Mouse (Mus musculus): ENCODE results near the gene Mapk14.

The Mapk14 gene

DNA sequence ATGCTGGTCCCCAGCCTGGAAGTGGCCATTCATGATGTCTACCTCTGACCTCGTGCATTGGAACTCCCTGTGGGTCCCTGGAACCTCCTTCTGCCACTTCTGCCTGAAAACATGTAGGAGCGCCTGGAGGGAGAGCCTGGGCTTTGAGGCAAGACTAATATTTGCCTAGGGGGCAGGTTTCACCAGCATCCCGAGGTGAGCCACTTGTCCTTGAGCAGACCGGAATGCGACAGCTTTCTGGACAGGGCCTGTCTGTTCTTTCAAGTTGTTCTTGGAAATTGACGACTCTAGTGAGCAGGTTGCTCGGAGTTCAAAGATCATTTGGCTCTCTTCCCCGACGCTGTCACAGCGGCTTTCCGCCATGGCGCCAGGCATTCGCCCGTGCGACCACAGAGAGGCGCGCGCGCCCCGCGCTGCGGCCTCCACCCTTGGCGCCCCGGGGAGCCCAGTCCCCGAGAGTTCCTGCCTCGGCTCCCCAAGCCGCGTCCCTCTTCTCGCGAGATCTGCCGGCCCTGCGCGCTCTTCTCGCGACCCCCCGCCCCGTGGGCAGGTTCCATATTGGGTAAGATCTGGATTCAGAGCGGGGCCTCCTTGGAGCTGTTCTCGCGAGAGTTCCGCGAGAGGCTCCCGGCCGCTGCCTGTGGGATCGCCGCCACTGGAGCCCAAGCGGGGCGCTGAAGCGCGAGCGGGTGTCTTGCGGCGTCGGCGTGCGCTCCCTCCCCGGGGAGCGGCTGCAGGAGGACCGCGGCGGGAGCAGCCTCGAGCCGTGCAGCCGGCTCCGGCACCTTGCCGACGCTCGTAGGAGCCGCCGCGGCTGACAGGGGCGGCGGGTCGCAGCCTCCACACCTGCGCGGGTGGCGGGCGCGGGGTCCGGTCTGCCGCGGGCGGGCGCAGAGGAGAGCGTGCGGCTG lies at the start of gene Mapk14:
Gene Mapk14 (plus strand): TSS at position 554 of the 911 bp plus-strand sequence.
- DNase-seq (ENCODE audit: low spot score in 2 of 2) = peak; percentile 98 to 99

DNA sequence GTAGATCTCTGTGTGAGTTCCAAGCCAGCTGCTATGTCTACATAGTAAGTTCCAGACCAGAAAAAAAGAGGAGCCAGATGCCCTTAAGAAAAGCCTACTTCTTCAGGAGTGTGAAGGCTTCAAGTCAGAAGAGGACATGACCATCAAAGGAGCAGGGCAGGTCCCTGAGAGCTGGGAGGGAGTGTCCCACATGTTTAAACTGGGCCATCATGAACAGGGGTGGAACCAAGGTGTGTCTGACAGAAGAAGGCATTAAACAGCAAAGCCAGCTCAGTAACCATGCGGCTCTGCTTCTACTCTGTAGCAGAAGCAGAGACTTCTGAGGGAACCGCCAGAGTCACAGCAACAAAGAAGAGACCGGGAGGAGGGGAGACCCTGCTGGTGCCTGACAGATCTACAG lies 47.4 kb upstream of the Mapk14 start:
- no peak for DNase-seq (ENCODE audit: low spot score in 2 of 2)

DNA sequence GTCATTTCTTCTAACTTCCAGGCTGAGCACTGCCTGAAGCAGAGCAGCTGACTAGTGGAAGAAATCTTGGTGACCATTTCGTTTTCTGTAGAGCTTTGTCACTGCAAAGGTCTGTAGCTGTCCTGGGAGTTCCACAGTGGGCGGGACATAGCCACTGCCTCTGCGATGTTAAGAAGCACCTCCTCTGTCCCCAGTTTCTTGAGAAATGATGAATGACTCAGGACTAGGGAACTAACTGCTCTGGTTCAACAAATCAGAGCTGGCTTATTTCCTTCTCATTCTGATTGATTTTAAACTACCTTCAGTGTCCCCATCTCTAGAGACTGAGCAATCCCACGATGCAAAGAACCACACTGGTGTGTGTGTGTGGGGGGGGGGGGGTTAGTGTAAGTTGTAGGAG lies 47.0 kb upstream of the Mapk14 start:
- no peak for DNase-seq (ENCODE audit: low spot score in 2 of 2)

DNA sequence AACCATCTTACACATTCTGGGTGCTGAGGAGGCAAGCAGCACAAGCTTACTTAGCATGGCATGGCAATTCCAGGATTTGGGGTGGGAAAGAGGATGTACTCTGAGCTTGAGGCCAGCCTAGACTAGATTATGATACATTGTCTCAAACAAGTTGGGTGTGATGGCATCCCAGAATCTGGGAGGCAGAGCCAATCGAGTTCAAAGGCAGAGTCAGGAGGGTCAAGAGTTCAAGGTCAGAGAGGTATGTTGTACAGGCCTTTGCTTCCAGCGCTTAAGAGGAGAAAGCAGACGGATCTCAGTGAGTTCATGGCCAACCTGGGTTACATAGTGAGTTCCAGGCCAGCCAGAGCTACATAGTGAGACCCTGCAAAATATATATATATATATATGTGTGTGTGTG lies 44.9 kb upstream of the Mapk14 start:
- DNase-seq (ENCODE audit: low spot score in 2 of 2) = no peak

DNA sequence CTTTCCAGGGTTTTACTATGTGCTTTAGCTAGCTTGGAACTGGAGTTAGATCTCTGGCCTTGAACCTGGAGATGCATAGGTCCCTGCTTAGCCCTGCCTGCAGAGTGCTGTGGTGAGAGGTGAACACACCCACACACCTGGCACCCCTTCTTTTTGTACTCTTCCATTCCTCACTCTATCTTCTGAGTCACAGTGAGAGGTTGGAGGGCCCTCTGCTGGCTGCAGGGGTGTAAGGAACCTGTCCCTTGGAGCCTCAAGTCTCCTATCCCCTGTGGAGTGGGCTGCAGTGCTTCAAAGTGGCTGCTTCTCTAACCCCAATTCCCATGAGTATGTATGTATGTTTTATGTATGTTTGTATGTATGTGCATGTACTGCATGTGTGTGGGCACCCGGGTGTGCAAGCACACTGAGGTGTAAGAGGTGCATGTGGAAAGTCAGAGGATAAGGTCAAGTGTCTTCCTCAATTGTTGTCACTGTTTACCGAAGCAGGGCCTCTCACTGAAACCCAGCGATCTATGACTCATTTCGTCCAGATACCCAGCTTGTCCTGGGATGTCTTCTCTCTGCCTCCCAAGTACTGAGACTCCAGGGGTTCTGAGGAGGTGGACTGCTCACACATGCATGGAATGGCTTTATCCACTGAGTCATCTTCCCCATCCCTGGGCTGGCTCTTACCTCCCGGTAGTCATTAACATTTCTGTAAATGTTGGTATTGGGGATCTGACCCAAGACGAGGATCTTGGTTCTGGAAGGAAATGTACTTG lies 42.3 kb upstream of the Mapk14 start:
- peak; percentile 23 to 66 for DNase-seq (ENCODE audit: low spot score in 2 of 2)

DNA sequence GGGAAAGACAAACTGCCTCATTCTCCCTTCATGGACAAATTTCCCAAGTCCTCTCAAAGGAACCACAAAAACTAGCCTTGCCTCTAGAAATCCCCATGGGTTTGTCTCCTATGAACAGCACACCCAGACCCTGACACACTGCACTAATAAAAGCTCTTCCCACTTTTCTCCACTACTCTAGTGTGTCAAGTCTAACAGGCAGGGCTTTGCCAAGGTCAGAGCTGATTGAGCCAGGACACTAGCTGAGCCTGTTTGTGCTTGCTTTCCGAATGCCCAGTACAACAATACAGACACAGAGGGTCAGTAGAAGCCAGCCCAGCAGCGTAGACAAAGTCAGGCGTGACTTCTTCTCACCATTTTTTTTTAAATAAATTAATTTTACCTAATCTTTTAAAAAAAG lies 40.9 kb upstream of the Mapk14 start:
- DNase-seq (ENCODE audit: low spot score in 2 of 2) = no peak

DNA sequence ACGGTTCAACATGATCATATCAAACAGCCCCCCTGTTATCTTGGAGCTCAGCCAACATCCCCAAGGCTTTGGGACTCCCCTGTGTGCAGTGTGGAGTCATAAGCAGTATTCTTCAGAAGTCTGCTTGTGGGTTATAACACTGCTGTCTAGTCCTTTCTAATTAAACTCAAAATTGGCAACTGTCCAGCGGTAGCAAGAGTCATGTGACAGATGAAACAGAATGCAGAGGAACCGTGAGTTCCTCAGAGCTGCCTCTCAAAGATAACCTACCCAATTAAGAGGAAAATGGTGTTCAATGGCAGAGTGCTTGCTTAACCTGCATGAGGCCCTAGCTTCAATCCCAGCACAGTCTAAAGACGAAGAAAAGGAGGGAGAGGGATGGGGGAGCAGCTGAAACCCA lies 33.2 kb upstream of the Mapk14 start:
- DNase-seq (ENCODE audit: low spot score in 2 of 2) = no peak

DNA sequence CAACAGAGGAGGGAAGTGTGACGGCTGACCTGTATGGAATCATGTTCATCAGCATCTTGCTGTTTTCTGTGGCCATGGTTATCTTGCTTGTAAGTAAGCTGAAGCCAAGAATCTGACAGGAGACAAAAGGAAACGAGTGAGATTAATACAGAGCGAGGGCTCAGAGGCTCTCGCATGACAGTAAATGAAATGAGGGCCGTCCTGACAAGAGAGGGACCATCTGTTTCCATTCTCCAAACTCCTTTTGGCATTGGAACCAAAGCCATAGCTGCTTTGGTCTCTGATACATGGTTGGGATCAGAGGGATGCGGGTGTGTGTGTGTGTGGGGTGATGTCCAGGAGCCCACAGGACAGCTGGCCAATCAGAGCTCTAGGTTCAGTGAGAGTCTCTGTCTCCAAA lies 31.6 kb upstream of the Mapk14 start:
- DNase-seq (ENCODE audit: low spot score in 2 of 2) = no peak

DNA sequence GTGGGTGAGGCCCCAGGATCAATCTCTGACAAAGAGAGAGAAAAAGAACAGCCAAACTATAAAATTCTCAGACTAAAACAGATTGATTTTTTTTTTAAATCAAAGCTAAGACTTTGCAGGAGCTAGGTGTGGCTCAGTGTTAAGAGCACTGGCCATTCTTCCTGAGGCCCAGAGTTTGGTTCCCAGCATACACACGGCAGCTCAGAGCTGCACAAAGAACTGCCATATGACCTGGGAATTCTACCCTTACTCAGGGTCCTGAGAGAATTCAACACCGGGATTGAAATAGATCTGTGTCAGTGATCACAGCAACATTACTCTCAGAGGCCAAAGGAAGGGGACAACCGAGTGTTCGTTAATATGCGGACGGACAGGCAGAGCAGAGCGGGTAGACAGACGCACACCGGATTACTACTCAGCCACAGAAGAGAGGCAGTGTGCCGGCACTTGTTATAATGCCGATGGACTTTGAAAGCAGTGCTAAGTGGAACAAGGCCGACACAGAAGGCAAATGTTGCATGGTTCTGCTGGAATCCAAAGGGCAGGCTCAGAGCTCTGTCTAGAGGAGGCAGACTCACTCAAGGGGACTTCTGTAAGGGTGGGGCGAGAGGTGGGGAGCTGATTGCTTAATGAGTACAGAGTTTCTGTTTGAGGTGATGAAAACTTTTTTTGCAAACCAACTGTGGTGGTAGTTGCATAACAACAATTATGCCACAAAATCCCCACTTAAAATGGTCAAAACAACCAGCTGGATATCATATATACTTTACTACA lies 8.6 kb upstream of the Mapk14 start:
- no peak for DNase-seq (ENCODE audit: low spot score in 2 of 2)

DNA sequence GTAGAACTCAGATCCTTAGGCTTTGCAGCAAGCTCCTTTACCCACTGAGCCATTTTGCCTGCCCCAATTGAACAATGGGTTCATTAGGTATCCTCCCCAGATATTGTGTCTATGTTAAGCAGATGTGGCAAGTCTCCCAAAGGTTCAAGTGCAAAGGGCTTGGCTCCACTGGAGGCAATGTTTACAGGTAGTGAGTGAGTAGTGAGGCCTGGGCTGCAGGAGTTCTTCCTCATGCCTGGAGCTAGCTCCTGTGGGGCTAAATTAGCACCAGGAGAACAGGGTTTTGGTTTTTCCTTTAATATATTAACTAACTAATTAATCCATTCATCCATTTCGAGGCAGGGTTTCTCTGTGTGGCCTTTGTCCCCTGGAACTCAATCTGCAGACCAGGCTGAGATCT lies 7.5 kb upstream of the Mapk14 start:
- no peak for DNase-seq (ENCODE audit: low spot score in 2 of 2)

DNA sequence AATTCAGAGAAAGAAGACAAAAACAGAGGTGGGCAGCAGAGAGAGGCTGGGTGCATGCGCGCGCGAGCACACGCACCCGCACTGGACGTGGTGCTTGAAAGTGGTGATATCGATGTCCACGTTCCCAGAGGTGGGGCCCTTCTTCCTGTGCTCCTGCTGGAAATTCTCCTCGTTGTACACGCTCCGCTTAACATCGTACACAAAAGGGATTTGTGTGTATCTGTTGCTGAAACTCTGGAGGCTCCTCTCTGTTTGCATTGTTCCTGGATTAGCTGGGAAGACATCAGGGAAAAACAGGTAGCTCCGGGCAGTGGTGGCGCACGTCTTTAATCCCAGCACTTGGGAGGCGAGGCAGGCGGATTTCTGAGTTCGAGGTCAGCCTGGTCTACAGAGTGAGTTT lies 6.5 kb upstream of the Mapk14 start:
- DNase-seq (ENCODE audit: low spot score in 2 of 2) = no peak

DNA sequence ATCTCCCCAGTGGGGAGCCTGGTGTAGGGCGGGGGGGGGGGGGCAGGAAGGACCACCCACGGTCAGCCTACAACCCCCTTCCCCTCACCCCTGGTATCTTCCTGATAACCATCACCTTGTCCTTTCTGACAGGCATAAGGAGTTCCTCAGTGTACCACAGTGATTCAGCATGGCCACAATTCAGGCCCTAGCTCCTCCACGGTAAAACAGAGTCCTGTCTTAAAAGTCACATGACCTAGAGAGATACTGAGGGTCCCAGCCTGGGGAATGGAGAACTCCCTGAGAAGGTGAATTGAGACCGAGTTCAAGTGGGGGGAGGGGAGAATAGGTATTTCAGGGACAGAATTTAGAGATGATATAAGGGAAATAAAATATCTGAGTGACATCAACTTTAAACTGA lies 3.8 kb upstream of the Mapk14 start:
- DNase-seq (ENCODE audit: low spot score in 2 of 2) = no peak

DNA sequence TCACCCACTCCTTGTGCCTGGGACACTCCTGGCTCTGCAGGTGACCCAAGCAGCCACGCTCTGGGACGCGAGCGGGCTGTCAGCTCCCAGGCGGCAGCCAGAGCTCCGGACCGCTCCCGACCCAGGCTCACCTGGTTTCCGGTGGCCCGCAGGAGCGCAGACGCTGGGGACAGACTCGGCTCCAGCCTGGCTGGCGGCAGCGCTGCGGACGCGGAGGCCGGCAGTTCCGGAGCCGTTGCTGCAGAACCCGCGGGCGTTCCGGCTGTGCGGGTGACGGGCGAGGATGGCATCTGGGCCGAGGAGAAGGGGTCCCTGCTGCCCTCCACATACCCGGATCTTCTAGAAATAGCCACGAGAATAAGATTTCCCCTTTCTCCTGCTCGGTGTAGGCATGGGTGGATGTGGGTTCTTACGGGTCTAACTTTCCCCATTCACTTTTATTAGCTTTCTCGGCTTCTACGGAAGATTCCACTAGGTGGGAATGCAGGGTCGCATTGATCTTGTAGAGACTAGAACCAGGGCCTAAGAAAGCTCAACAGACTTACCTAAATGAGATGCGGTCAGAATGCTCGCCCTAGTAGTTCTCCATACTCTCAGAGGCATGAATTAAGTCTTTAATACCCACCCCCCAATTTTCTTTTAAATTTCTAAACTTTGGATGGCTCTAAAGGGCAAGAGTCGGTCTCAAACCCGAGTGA lies 1.4 kb upstream of the Mapk14 start, which contains the start of gene Slc26a8:
Gene Slc26a8 (minus strand): TSS at position 648 of the 698 bp plus-strand sequence.
- peak; percentile 60 to 63 for DNase-seq (ENCODE audit: low spot score in 2 of 2)

DNA sequence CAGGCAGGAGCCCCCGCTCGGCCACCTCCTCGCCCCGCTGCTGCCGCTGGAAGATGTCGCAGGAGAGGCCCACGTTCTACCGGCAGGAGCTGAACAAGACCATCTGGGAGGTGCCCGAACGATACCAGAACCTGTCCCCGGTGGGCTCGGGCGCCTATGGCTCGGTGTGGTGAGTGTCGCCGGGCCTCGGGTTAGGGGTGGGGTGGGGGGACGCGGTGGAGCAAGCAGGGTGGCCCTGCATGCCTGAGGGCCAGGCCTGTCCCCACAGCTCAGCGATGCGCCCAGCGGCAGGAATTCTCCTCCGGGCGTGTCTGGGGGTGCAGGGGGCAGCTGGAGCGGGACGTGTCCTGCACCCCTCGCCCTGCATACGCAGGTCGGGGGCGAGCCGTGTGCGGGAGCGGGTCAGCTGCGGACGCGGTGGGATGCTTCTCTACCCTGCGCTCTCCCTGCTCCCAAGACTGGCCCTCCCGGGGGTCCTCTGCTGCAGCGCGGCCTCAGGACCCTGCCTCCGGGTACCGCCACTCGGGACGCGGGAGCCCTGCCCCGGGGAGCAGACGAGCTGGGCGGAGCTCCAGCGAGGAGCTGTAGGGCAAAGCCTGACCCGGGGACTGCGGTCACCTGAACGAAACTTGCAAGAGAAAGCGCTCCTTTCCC lies 685 bp downstream of the Mapk14 start:
- peak; percentile 73 to 74 for DNase-seq (ENCODE audit: low spot score in 2 of 2)

DNA sequence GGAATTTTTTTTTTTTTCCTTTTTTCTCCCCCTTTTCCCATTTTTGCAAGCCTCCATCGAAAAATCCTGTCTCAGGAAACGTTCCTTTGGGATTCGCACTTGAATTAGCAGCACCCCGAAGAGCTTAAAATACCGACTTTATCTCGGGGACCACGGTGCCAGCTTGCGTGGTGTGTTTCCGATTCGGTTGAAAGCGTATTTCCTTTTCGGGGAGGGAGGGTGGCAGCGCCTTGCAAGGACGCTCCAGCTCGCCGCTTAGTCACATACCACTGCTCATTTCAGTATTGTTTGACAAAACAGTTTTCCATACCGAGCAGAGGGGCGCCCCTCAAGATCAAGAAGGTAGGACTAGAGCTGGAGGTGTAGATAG lies 1.2 kb downstream of the Mapk14 start:
- peak; percentile 48 to 69 for DNase-seq (ENCODE audit: low spot score in 2 of 2)

DNA sequence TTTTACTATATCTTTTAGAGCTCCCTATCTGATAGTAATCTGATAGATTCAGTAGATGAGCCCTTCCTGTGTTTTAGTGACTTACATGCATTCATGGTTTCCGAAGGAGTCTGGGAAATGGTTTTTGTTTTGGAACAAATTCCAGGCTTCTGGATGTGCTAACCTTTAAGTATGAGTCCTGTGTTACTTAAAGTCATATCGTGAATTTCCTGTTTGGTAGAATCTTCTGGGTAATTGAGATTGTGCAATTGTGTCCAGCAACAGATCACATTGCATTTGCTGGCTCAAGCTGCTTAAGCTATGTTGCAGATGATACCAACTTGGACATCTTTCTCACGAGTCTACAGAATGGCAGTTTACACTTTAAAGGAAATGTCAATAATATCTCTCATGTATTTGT lies 2.0 kb downstream of the Mapk14 start:
- no peak for DNase-seq (ENCODE audit: low spot score in 2 of 2)

DNA sequence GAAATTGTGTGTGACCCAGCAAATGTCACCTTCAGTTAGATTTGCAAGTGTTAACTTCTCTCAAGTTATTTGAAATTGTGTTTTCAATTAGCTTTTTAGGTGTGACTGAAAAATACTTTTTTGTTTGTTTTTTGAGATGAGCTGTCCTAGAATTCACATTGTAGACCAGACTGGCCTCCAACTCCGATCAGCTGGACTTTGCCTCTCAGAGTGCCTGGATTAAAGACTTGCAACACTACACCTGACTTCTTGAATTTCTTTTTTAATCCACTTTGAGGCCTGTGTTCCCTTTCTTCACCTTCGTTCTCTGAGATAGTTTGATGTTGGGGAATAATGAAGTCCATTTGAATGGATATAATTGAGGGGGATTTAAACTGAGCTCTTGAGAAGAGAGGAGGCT lies 2.9 kb downstream of the Mapk14 start:
- no peak for DNase-seq (ENCODE audit: low spot score in 2 of 2)

DNA sequence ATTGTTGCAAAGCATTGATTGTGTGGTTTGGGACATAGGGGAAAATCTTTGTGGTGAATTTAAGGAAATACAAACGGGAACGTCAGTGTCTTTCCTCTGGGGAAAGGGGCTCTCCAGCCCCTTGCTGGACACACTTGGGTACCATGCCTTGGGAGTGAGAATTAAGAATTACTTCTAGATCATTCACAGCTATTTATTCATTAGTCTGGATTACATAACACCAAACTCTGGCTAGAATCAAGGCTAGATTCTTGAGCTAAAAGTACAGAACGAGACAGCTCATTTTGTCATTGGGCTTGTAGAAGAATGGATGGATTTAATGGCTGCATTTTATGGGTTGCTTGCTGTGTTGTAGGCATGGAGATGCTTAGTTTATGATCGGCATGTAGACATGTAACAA lies 3.7 kb downstream of the Mapk14 start:
- DNase-seq (ENCODE audit: low spot score in 2 of 2) = no peak

DNA sequence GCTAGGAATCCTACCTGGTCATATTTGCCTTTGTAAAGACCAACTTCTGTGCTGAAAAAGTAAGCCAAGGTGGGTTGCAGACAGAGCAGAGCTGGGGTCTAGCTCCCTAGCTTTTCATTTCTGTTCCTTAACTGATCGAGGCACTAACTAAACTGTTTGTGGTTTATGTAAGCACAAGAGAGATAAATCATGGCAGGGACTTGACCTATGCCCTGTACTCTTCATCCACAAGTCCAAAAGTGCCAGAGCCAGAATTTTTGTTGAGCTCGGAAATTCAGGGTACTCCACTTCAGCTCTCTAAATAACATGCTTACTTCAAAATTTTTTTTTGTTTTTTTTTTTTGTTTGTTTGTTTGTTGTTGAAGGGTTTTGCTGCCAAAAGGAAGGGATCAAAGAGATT lies 5.5 kb downstream of the Mapk14 start:
- DNase-seq (ENCODE audit: low spot score in 2 of 2) = no peak

DNA sequence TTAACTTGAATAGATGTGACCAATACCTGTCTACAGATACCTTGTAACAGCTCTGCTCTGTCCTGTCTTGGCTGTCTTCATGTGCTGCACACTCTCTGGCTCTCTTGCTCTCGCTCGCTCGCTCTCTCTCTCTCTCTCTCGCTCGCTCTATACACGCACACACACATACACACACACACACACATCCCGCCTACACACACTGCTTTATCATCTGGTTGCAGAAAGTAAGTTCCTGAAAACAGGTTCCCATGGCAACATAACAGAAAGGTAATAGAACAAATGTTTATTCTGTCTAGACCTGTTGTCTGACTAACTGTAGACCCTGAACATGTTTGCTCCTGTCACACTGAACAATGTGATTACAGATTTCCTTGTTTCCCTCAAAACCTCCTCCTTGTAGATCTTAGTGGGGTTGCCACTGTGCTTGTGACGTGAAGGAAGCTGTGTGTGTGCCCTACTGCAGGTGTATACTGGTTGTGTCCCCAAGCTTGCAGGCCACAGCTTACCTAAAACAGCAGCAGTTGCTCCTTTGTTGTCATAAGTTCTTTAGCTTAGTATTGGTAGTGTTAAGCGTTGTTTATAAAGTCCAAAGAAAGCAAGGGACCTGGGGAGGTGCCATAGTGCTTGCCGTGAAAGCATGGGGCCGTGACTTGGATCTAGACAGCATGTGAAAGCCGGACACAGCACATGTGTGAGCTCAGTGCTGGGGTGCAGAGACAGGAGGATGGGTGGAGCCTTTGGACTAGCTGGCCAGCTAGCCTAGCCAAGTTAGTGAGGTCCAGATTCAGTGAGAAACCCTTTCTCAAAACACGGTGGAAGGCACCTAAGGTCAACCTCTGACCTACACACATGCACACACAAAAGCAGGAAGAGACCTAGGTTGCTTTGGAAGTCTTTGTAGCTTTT lies 6.4 kb downstream of the Mapk14 start:
- DNase-seq (ENCODE audit: low spot score in 2 of 2) = peak in 1 of 2 experiments; percentile 50

All from spleen, postnatal 10 days (tissue).